Mouse (Mus musculus): ENCODE data around the gene Vmn1r158. TPM values are rescaled to one million over a fixed set of nuclear protein-coding genes. Genes with fewer than 3 reads are reported as not detected.
"Not testable (repeated sequence)": the region's sequence is repeated elsewhere in the genome, so short reads cannot be mapped to it uniquely, and the experiment has no call there.

The Vmn1r158 gene
- not detected for total RNA-seq (2021)

GRCm38 (mm10) chr7:22790682-22791081, at the start of gene Vmn1r158:
TSS of gene Vmn1r158 (minus strand) at chr7:22790782.
- intact Hi-C loops (cut with DNase I); DNase-seq (ENCODE audit: low spot score in 2 of 2): not testable (repeated sequence)

GRCm38 (mm10) chr7:22775981-22776380, 14.6 kb downstream of the Vmn1r158 start:
- DNase-seq (ENCODE audit: low spot score in 2 of 2); intact Hi-C loops (cut with DNase I): not testable (repeated sequence)

DNA sequence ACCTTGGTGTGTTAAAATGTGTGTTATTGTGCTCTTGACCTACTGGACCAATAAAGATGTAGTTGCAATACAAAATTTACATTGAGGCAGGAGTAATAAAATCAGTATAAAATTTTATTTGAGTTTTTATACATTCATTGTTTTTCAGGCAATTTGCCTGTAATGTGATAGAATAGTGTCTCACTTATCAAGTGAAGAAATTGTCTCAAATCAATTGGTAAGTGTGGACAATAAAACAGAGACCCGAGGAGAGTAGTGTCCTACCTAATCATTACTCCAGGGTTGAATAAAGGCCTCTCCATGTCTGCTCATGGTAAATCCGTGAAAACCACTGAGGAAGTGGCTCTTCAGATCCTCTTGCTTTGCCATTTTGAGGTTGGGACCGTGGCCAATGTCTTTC, 29.2 kb downstream of the Vmn1r158 start, which contains the start of gene Vmn1r157:
Gene Vmn1r157, plus strand, starts transcription at position 301 of the 400 bp plus-strand sequence.
- intact Hi-C loops (cut with DNase I); DNase-seq (ENCODE audit: low spot score in 2 of 2): not testable (repeated sequence)

Other genes starting within 250 kb of the Vmn1r158 start
- not detected for gene Gm4201, start 225.4 kb downstream of the Vmn1r158 start, total RNA-seq (2021)
- gene Gm4565, start 202.7 kb downstream of the Vmn1r158 start, total RNA-seq (2021): not detected
- gene Vmn1r155, start 132.8 kb downstream of the Vmn1r158 start, total RNA-seq (2021): not detected
- gene Gm8693, start 98.5 kb downstream of the Vmn1r158 start, total RNA-seq (2021): not detected
- gene Gm4567, start 71.1 kb downstream of the Vmn1r158 start, total RNA-seq (2021): not detected
- not detected for gene Vmn1r157, start 29.1 kb downstream of the Vmn1r158 start, total RNA-seq (2021)
- gene Vmn1r159, start 52.8 kb upstream of the Vmn1r158 start, total RNA-seq (2021): not detected
- gene Vmn1r160, start 80.4 kb upstream of the Vmn1r158 start, total RNA-seq (2021): not detected
- not detected for gene Gm4214, start 193.9 kb upstream of the Vmn1r158 start, total RNA-seq (2021)
- not detected for gene Gm4216, start 229.1 kb upstream of the Vmn1r158 start, total RNA-seq (2021)